In the genomic region with DNA sequence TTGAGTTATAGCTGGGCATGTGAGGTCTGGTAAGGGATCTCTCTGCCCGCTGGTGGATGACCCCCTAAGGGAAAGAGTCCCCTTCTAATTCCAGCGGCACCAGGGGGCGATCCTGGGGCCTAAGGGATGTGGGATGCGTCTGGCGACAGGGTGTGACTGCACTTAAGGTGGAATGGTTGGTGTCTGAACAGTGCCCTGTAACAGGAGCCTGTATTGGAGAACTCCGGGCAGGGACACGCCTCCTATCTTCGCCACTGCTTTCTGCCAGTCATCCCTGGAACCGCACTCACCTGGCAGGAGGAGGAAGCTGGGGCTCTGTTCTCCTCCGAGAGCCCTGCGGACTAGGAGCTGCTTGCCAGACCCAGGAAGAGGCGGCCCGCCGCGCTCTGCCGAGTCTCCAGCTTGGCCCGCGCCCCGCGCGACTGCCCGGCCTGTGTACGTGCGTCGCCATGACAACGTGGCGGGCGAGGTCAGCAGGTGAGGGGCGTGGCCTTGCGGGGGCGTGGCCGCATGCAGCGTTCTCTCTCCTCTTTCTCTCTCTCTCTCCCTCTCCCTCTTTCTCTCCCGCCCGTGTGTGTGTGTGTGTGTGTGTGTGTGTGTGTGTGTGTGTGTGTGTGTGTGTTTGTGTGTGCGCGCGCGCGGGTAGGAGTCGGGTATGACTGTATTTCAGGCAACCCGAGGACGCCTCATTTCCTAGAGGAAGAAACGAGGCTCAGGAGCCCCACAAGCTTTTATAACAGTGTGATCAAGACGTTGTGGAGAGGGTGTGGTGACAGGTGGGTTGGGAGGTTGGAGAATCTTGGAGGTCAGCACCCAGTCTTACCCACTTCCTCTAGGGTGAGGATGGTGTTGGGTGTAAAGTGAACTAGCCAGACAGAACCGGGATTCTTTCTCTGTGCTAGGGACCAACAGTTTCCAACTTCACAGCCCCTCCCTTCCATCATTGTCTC, we compare ENCODE assay signal across 9 mouse cellular contexts. TPM values are rescaled to one million over a fixed set of nuclear protein-coding genes. Genes with fewer than 3 reads are reported as not detected.
A peak's percentile ranks its signal among the peaks of the same experiment; 100 is the strongest.
DNase-seq lines count a peak whose midpoint lies in the region; ATAC-seq and TF ChIP-seq lines count a peak whose summit lies in the region.
"Had no signal": no experiment of that assay in that cellular context is flagged by ENCODE, and none has a peak within 500 bp of the region (broad histone marks: within the 10 kb centered on the region; RNA-seq: fewer than 3 reads in every experiment).

A gene (minus strand): TSS at position 424 of the 950 bp plus-strand sequence.

- no peak within 1 kb of the TSS for H3K27ac ChIP-seq in CH12.LX (ENCODE audit: insufficient read depth, low read depth)
- H3K27ac ChIP-seq in forebrain, embryonic 15.5 days (replicated peaks): no peak within 1 kb of the TSS
- 0 out of 2 replicates have a peak within 1 kb of the TSS, but pooled peaks have one; percentile 56 for H3K27ac ChIP-seq in neural tube, embryonic 15.5 days (replicated peaks)
- H3K27ac ChIP-seq in testis, adult 2 months (ENCODE audit: control insufficient read depth, insufficient read depth, low read depth, low read length): no peak within 1 kb of the TSS

- H3K4me2 ChIP-seq in CH12.LX (ENCODE audit: insufficient read depth, low read depth, poor library complexity, severe bottlenecking): peak within 1 kb of the TSS; percentile 76
- peak within 1 kb of the TSS; percentile 76 for H3K4me2 ChIP-seq in forebrain, embryonic 15.5 days (replicated peaks)
- H3K4me2 ChIP-seq in neural tube, embryonic 15.5 days: peak within 1 kb of the TSS; percentile 91

- H3K9me3 ChIP-seq in CH12.LX (replicated peaks; ENCODE audit: low read length): no peaks in the 10 kb centered on the region
- H3K9me3 ChIP-seq in forebrain, embryonic 15.5 days: no peaks in the 10 kb centered on the region
- H3K9me3 ChIP-seq in neural tube, embryonic 15.5 days (replicated peaks): no peaks in the 10 kb centered on the region

- H3K9ac ChIP-seq in CH12.LX (ENCODE audit: insufficient read depth, low read depth): no peak within 1 kb of the TSS
- H3K9ac ChIP-seq in forebrain, embryonic 15.5 days (replicated peaks): peak within 1 kb of the TSS; percentile 46
- H3K9ac ChIP-seq in neural tube, embryonic 15.5 days (replicated peaks): peak within 1 kb of the TSS; percentile 53

- no peak for TF ChIP-seq CTCF in CH12.LX (conservative IDR thresholded peaks at IDR 0.05 in 1 of 2, IDR thresholded peaks at IDR 0.05 in 1 of 2; ENCODE audit: low read depth in 2 of 2, low read length in 2 of 2)
- TF ChIP-seq CTCF in lung, adult 2 months (IDR thresholded peaks at IDR 0.05; ENCODE audit: insufficient read depth, low read length): no peak
- TF ChIP-seq CTCF in testis, adult 2 months (IDR thresholded peaks at IDR 0.05; ENCODE audit: control insufficient read depth, insufficient read depth, insufficient replicate concordance, low read depth, low read length): no peak

- ATAC-seq in forebrain, embryonic 15.5 days (replicated peaks): peak; percentile 75
- ATAC-seq in neural tube, embryonic 15.5 days (ENCODE audit: low FRiP score): peak; percentile 83

- intact Hi-C loops in heart, postnatal 10 days (cut with DNase I): no loop called here

- peak; percentile 32; the same call in 1 of the 2 replicates for TF ChIP-seq EP300 in CH12.LX (IDR thresholded peaks at IDR 0.05; ENCODE audit: low read length)

- peaks cover 52% of the 10 kb centered on the region for H3K27me3 ChIP-seq in CH12.LX (replicated peaks)
- H3K27me3 ChIP-seq in forebrain, embryonic 15.5 days: 0 out of 2 replicates have a peak, but pooled peaks cover 2% of the 10 kb centered on the region
- H3K27me3 ChIP-seq in neural tube, embryonic 15.5 days (replicated peaks): peaks cover 8% of the 10 kb centered on the region; the same call in 1 of the 2 replicates
- H3K27me3 ChIP-seq in testis, adult 2 months (ENCODE audit: control insufficient read depth, insufficient read depth, low read length): no peaks in the 10 kb centered on the region

- peak; percentile 82 for DNase-seq in CH12.LX (ENCODE audit: extremely low read depth)
- DNase-seq in cerebellum, adult 11 months: peak; percentile 79
- peak; percentile 79 for DNase-seq in heart, postnatal 10 days
- peak; percentile 92 to 96 for DNase-seq in kidney, postnatal 25 days
- peak; percentile 76 for DNase-seq in lung, adult 2 months

- TF ChIP-seq RAD21 in CH12.LX (IDR thresholded peaks at IDR 0.05; ENCODE audit: low read depth, low read length): no peak

- 2% methylated on average over 38 of the region's 46 CpGs for WGBS in forebrain, embryonic 15.5 days
- WGBS in lung, adult 2 months: 2% methylated on average over 42 of the region's 46 CpGs
- WGBS in neural tube, embryonic 15.5 days: 1% methylated on average over 41 of the region's 46 CpGs

- H3K36me3 ChIP-seq in CH12.LX (replicated peaks in 1 of 2; ENCODE audit: control insufficient read depth in 1 of 2, insufficient read depth in 1 of 2, low read length in 1 of 2): no peaks in the 10 kb centered on the region
- H3K36me3 ChIP-seq in forebrain, embryonic 15.5 days: no peaks in the 10 kb centered on the region
- no peaks in the 10 kb centered on the region for H3K36me3 ChIP-seq in neural tube, embryonic 15.5 days
- H3K36me3 ChIP-seq in testis, adult 2 months (ENCODE audit: control insufficient read depth, insufficient read depth, low read length): no peaks in the 10 kb centered on the region

- in situ Hi-C loops in CH12.LX (cut with MboI; ENCODE audit: low pct_ligation_motif_present, low pct_unique_long_range_greater_than_20kb, low sequenced_read_pairs): loop anchor here (5.0 to 25.0 kb wide), 2 partner anchors 62 to 997 kb away; no protein-coding TSS in a partner anchor

- peak within 1 kb of the TSS; percentile 8 to 37 (median 13) for H3K4me3 ChIP-seq in CH12.LX (replicated peaks in 1 of 3; ENCODE audit: low read depth in 2 of 3, low read length in 2 of 3, poor library complexity in 1 of 3)
- peak within 1 kb of the TSS; percentile 46 for H3K4me3 ChIP-seq in forebrain, embryonic 15.5 days
- peak within 1 kb of the TSS; percentile 26 for H3K4me3 ChIP-seq in lung, adult 2 months (replicated peaks; ENCODE audit: extremely low read depth, low read depth, low read length)
- H3K4me3 ChIP-seq in neural tube, embryonic 15.5 days (replicated peaks): peak within 1 kb of the TSS; percentile 50
- peak within 1 kb of the TSS; percentile 80 for H3K4me3 ChIP-seq in testis, adult 2 months (ENCODE audit: control insufficient read depth, low read depth, low read length)

- H3K4me1 ChIP-seq in CH12.LX (ENCODE audit: control insufficient read depth in 1 of 2, insufficient read depth in 2 of 2): peaks cover 12 to 28% of the 10 kb centered on the region in 2 experiments
- H3K4me1 ChIP-seq in forebrain, embryonic 15.5 days: peaks cover 14% of the 10 kb centered on the region
- peaks cover 3% of the 10 kb centered on the region; the same call in 1 of the 2 replicates for H3K4me1 ChIP-seq in lung, adult 2 months (ENCODE audit: control insufficient read depth, insufficient read depth, low read length)
- peaks cover 21% of the 10 kb centered on the region for H3K4me1 ChIP-seq in neural tube, embryonic 15.5 days
- H3K4me1 ChIP-seq in testis, adult 2 months (ENCODE audit: control insufficient read depth, insufficient read depth, low read length): peaks cover 20% of the 10 kb centered on the region

- no peak for TF ChIP-seq POLR2A in CH12.LX (IDR thresholded peaks at IDR 0.05; ENCODE audit: low read depth, low read length)
- TF ChIP-seq POLR2A in lung, adult 2 months (IDR thresholded peaks at IDR 0.05; ENCODE audit: borderline replicate concordance, extremely low read depth, low read depth, low read length): peak; percentile 25; the same call in 1 of the 2 replicates
- peak; percentile 94 for TF ChIP-seq POLR2A in testis, adult 2 months (IDR thresholded peaks at IDR 0.05; ENCODE audit: control insufficient read depth, low read depth, low read length)

- dilution Hi-C loops in CH12.LX (cut with MboI; ENCODE audit: extremely low pct_ligation_motif_present, extremely low pct_unique_long_range_greater_than_20kb, low sequenced_read_pairs): no loop called here

- no peaks in the 10 kb centered on the region for H3K79me2 ChIP-seq in CH12.LX (replicated peaks; ENCODE audit: control insufficient read depth, extremely low read depth, insufficient read depth, poor library complexity, severe bottlenecking)

TF ChIP-seq in CH12.LX, 34 proteins besides CTCF, POLR2A, EP300 and RAD21:
- TF ChIP-seq SMC3 (IDR thresholded peaks at IDR 0.05; ENCODE audit: low read depth, low read length) (no peak), NRF1 (IDR thresholded peaks at IDR 0.05; ENCODE audit: low read depth, low read length) (peak; percentile 51; the same call in 1 of the 2 replicates), POLR2AphosphoS2 (IDR thresholded peaks at IDR 0.05; ENCODE audit: low read depth, low read length) (no peak), GABPA (IDR thresholded peaks at IDR 0.05; ENCODE audit: insufficient replicate concordance, low read depth, low read length) (no peak), NELFE (IDR thresholded peaks at IDR 0.05; ENCODE audit: low read depth, low read length) (no peak), ETS1 (conservative IDR thresholded peaks at IDR 0.05; ENCODE audit: low read depth, low read length) (no peak), E2F4 (IDR thresholded peaks at IDR 0.05; ENCODE audit: insufficient replicate concordance, low read depth, low read length) (no peak), MXI1 (IDR thresholded peaks at IDR 0.05; ENCODE audit: low read depth, low read length) (peak; percentile 96), JUN (IDR thresholded peaks at IDR 0.05; ENCODE audit: insufficient read depth, low read depth, low read length) (no peak), ELF1 (IDR thresholded peaks at IDR 0.05; ENCODE audit: low read depth, low read length) (0 out of 2 replicates have a peak, but pooled peaks have one; percentile 34), SIN3A (IDR thresholded peaks at IDR 0.05; ENCODE audit: low read length) (peak; percentile 82; the same call in 1 of the 2 replicates), BHLHE40 (IDR thresholded peaks at IDR 0.05; ENCODE audit: low read depth, low read length) (peak; percentile 33), IRF4 (IDR thresholded peaks at IDR 0.05; ENCODE audit: low read depth, low read length) (peak; percentile 30), HCFC1 (IDR thresholded peaks at IDR 0.05; ENCODE audit: low read depth, low read length) (no peak), TCF12 (IDR thresholded peaks at IDR 0.05; ENCODE audit: low read depth, low read length) (0 out of 2 replicates have a peak, but pooled peaks have one; percentile 36), MEF2A (IDR thresholded peaks at IDR 0.05; ENCODE audit: borderline replicate concordance, low read depth, low read length) (no peak)

RNA-seq across cellular contexts. Expression of the gene that starts here (rescaled TPM):
- total RNA-seq in CH12.LX (2012; rRNA removed) (3.8 and 4.8 TPM in 2 replicates), CH12.LX (2014; rRNA removed) (5.3 and 5.5 TPM in 2 replicates)
- polyA plus RNA-seq in CH12.LX (2012; ENCODE audit: insufficient read length, low read depth): 8.6 and 10.1 TPM in 2 replicates
- 1.5 and 3.7 TPM in 2 replicates for polyA plus RNA-seq in forebrain, embryonic 15.5 days (2015; fragmentation: Nextera tagmentation; extraction: Ambion mirVana)
- 1 to 10 TPM in 1 of 2 experiments, not detected in 1; 1.2 TPM for total RNA-seq in heart, postnatal 10 days (2021)
- polyA plus RNA-seq in lung, adult 2 months (2012; rRNA removed): 6.9 and 7.9 TPM in 2 replicates
- 4.5 and 4.8 TPM in 2 replicates for polyA plus RNA-seq in neural tube, embryonic 15.5 days (2015; fragmentation: Nextera tagmentation; extraction: Ambion mirVana)
- polyA plus RNA-seq in testis, adult 2 months (2012; rRNA removed): 178 and 186 TPM in 2 replicates
- total RNA-seq: MEL had no signal

Comparison
In these comparisons a context has a peak if more than half of its experiments do, and no peak if none do; other contexts are left out.
1. RNA of the gene that starts here (polyA plus RNA-seq): 178 to 186 TPM in testis, adult 2 months; 8.6 to 10.1 TPM in CH12.LX, 6.9 to 7.9 TPM in lung, adult 2 months, 4.5 to 4.8 TPM in neural tube, embryonic 15.5 days and 1.5 to 3.7 TPM in forebrain, embryonic 15.5 days; every median in the first group is over 10 times any median in the second.
2. H3K4me3 ChIP-seq: peak in every context shown above with its lines; median percentile 80 in testis, adult 2 months; 50 in neural tube, embryonic 15.5 days; 46 in forebrain, embryonic 15.5 days; 26 in lung, adult 2 months; 13 in CH12.LX.
3. Peak in every context shown above with its lines, with median percentiles within 50 percentile points of each other: DNase-seq and H3K4me2 ChIP-seq.